Mouse (Mus musculus): ENCODE data around the gene Fshb. TPM values are rescaled to one million over a fixed set of nuclear protein-coding genes. Genes with fewer than 3 reads are reported as not detected.
A peak's percentile ranks its signal among the peaks of the same experiment; 100 is the strongest.

Gene Fshb
- not detected in 2 replicates for total RNA-seq (2012; rRNA removed)

GRCm38 (mm10) chr2:107059556-107059955 is at the start of gene Fshb:
Fshb (minus strand) TSS chr2:107059656.
- DNase-seq (ENCODE audit: low read depth, low spot score), result no peak
- Histone ChIP-seq H3K9ac (ENCODE audit: insufficient read depth, low read depth, low read length, poor library complexity, severe bottlenecking) (no peak within 1 kb of the TSS), H3K4me3 (ENCODE audit: insufficient read depth in 1 of 2, low read depth in 1 of 2, low read length in 2 of 2, poor library complexity in 1 of 2, severe bottlenecking in 1 of 2) (no peak within 1 kb of the TSS), H3K4me1 (ENCODE audit: control insufficient read depth in 2 of 2, insufficient read depth in 2 of 2, low read length in 2 of 2, poor library complexity in 1 of 2) (no peaks in the 10 kb centered on the region), H3K36me3 (ENCODE audit: control insufficient read depth, insufficient read depth, low read length, poor library complexity, severe bottlenecking) (no peaks in the 10 kb centered on the region), H3K9me3 (ENCODE audit: control insufficient read depth, insufficient read depth, low read depth, low read length) (no peaks in the 10 kb centered on the region), H3K27ac (ENCODE audit: insufficient read depth, low read depth, low read length, poor library complexity, severe bottlenecking) (no peak within 1 kb of the TSS)
- in situ Hi-C loops (cut with MboI; ENCODE audit: low sequenced_read_pairs in 2 of 2, unreplicated experiment in 2 of 2), result no loop called here
- TF ChIP-seq CHD2 (IDR thresholded peaks at IDR 0.05; ENCODE audit: low read depth, low read length) (no peak), ZNF384 (IDR thresholded peaks at IDR 0.05; ENCODE audit: low read depth, low read length) (no peak), MAFK (IDR thresholded peaks at IDR 0.05; ENCODE audit: insufficient read depth, low read depth, low read length) (no peak), HCFC1 (IDR thresholded peaks at IDR 0.05; ENCODE audit: borderline replicate concordance, insufficient read depth, low read length) (no peak), ZC3H11A (IDR thresholded peaks at IDR 0.05; ENCODE audit: borderline replicate concordance, low read depth, low read length) (no peak)

GRCm38 (mm10) chr2:107084256-107084655 is 24.8 kb upstream of the Fshb start:
- in situ Hi-C loops (cut with MboI; ENCODE audit: low sequenced_read_pairs in 2 of 2, unreplicated experiment in 2 of 2), result no loop called here

GRCm38 (mm10) chr2:107083071-107083885 is 23.8 kb upstream of the Fshb start:
- Histone ChIP-seq H3K27ac (ENCODE audit: insufficient read depth, low read depth, low read length, poor library complexity, severe bottlenecking) (no peak overlapping the region), H3K9me3 (ENCODE audit: control insufficient read depth, insufficient read depth, low read depth, low read length) (no peaks in the 10 kb centered on the region), H3K36me3 (ENCODE audit: control insufficient read depth, insufficient read depth, low read length, poor library complexity, severe bottlenecking) (no peaks in the 10 kb centered on the region), H3K4me3 (ENCODE audit: insufficient read depth in 1 of 2, low read depth in 1 of 2, low read length in 2 of 2, poor library complexity in 1 of 2, severe bottlenecking in 1 of 2) (no peak overlapping the region), H3K4me1 (ENCODE audit: control insufficient read depth in 2 of 2, insufficient read depth in 2 of 2, low read length in 2 of 2, poor library complexity in 1 of 2) (peaks cover 0 to 2% of the 10 kb centered on the region in 2 experiments; a peak in 1 of 4 replicates), H3K9ac (ENCODE audit: insufficient read depth, low read depth, low read length, poor library complexity, severe bottlenecking) (no peak overlapping the region)
- TF ChIP-seq ZC3H11A (IDR thresholded peaks at IDR 0.05; ENCODE audit: borderline replicate concordance, low read depth, low read length) (peak; percentile 42; the same call in 1 of the 2 replicates), MAFK (IDR thresholded peaks at IDR 0.05; ENCODE audit: insufficient read depth, low read depth, low read length) (no peak), HCFC1 (IDR thresholded peaks at IDR 0.05; ENCODE audit: borderline replicate concordance, insufficient read depth, low read length) (no peak), CHD2 (IDR thresholded peaks at IDR 0.05; ENCODE audit: low read depth, low read length) (no peak), ZNF384 (IDR thresholded peaks at IDR 0.05; ENCODE audit: low read depth, low read length) (no peak)
- in situ Hi-C loops (cut with MboI; ENCODE audit: low sequenced_read_pairs in 2 of 2, unreplicated experiment in 2 of 2), result no loop called here
- no peak for DNase-seq (ENCODE audit: low read depth, low spot score)

More at GRCm38 (mm10) chr2:107084256-107084655, 24.8 kb upstream of the Fshb start:
- H3K4me1 ChIP-seq (ENCODE audit: control insufficient read depth in 2 of 2, insufficient read depth in 2 of 2, low read length in 2 of 2, poor library complexity in 1 of 2), result peaks cover 0 to 2% of the 10 kb centered on the region in 2 experiments; a peak in 1 of 4 replicates
- TF ChIP-seq ZNF384 (IDR thresholded peaks at IDR 0.05; ENCODE audit: low read depth, low read length) (no peak), HCFC1 (IDR thresholded peaks at IDR 0.05; ENCODE audit: borderline replicate concordance, insufficient read depth, low read length) (no peak), ZC3H11A (IDR thresholded peaks at IDR 0.05; ENCODE audit: borderline replicate concordance, low read depth, low read length) (no peak), MAFK (IDR thresholded peaks at IDR 0.05; ENCODE audit: insufficient read depth, low read depth, low read length) (no peak)
- H3K36me3 ChIP-seq (ENCODE audit: control insufficient read depth, insufficient read depth, low read length, poor library complexity, severe bottlenecking), result no peaks in the 10 kb centered on the region
- no peaks in the 10 kb centered on the region for H3K9me3 ChIP-seq (ENCODE audit: control insufficient read depth, insufficient read depth, low read depth, low read length)
- no peak for DNase-seq (ENCODE audit: low read depth, low spot score)
- no peak overlapping the region for H3K27ac ChIP-seq (ENCODE audit: insufficient read depth, low read depth, low read length, poor library complexity, severe bottlenecking)
- H3K9ac ChIP-seq (ENCODE audit: insufficient read depth, low read depth, low read length, poor library complexity, severe bottlenecking), result no peak overlapping the region
- no peak overlapping the region for H3K4me3 ChIP-seq (ENCODE audit: insufficient read depth in 1 of 2, low read depth in 1 of 2, low read length in 2 of 2, poor library complexity in 1 of 2, severe bottlenecking in 1 of 2)

GRCm38 (mm10) chr2:107063260-107063659 is 3.8 kb upstream of the Fshb start:
- H3K9ac ChIP-seq (ENCODE audit: insufficient read depth, low read depth, low read length, poor library complexity, severe bottlenecking), result no peak overlapping the region
- no peak for TF ChIP-seq ZC3H11A (IDR thresholded peaks at IDR 0.05; ENCODE audit: borderline replicate concordance, low read depth, low read length)
- no peak for TF ChIP-seq HCFC1 (IDR thresholded peaks at IDR 0.05; ENCODE audit: borderline replicate concordance, insufficient read depth, low read length)
- no peak for TF ChIP-seq CHD2 (IDR thresholded peaks at IDR 0.05; ENCODE audit: low read depth, low read length)
- TF ChIP-seq ZNF384 (IDR thresholded peaks at IDR 0.05; ENCODE audit: low read depth, low read length), result no peak
- no peak for TF ChIP-seq MAFK (IDR thresholded peaks at IDR 0.05; ENCODE audit: insufficient read depth, low read depth, low read length)
- no peaks in the 10 kb centered on the region for H3K9me3 ChIP-seq (ENCODE audit: control insufficient read depth, insufficient read depth, low read depth, low read length)
- no peaks in the 10 kb centered on the region for H3K36me3 ChIP-seq (ENCODE audit: control insufficient read depth, insufficient read depth, low read length, poor library complexity, severe bottlenecking)
- DNase-seq (ENCODE audit: low read depth, low spot score), result no peak
- no peak overlapping the region for H3K27ac ChIP-seq (ENCODE audit: insufficient read depth, low read depth, low read length, poor library complexity, severe bottlenecking)
- in situ Hi-C loops (cut with MboI; ENCODE audit: low sequenced_read_pairs in 2 of 2, unreplicated experiment in 2 of 2), result no loop called here
- H3K4me3 ChIP-seq (ENCODE audit: insufficient read depth in 1 of 2, low read depth in 1 of 2, low read length in 2 of 2, poor library complexity in 1 of 2, severe bottlenecking in 1 of 2), result no peak overlapping the region
- no peaks in the 10 kb centered on the region for H3K4me1 ChIP-seq (ENCODE audit: control insufficient read depth in 2 of 2, insufficient read depth in 2 of 2, low read length in 2 of 2, poor library complexity in 1 of 2)
